Mouse (Mus musculus) ES-Bruce4 (cell line): ENCODE data around the gene Srsy. TPM values are rescaled to one million over a fixed set of nuclear protein-coding genes. Genes with fewer than 3 reads are reported as not detected.
"Not testable (repeated sequence)": the region's sequence is repeated elsewhere in the genome, so short reads cannot be mapped to it uniquely, and the experiment has no call there.

Source experiments
- H3K27ac ChIP-seq: 2 replicates; pipeline ENCODE4 v1.5.1; 2012; ENCODE audit warnings: low read length, inconsistent platforms; ENCODE audit not compliant: insufficient read depth
- H3K27me3 ChIP-seq: 2 replicates; pipeline ENCODE4 v1.6.1; 2012; ENCODE audit warnings: mild to moderate bottlenecking, low read length, inconsistent platforms; ENCODE audit not compliant: control insufficient read depth, poor library complexity, insufficient read depth, severe bottlenecking
- H3K36me3 ChIP-seq: 2 replicates; pipeline ENCODE4 v1.6.1; 2012; ENCODE audit warnings: inconsistent platforms, mild to moderate bottlenecking, low read length, moderate library complexity; ENCODE audit not compliant: control insufficient read depth, poor library complexity, insufficient read depth, severe bottlenecking
- H3K4me1 ChIP-seq: one replicate; pipeline ENCODE4 v1.8.1; 2011; ENCODE audit warnings: low read length; ENCODE audit not compliant: control insufficient read depth, insufficient read depth
- H3K4me3 ChIP-seq: 2 replicates; pipeline ENCODE4 v1.5.1; 2011; ENCODE audit warnings: low read depth, mild to moderate bottlenecking, low read length
- H3K9ac ChIP-seq: 2 replicates; pipeline ENCODE4 v1.6.1; 2012; ENCODE audit warnings: low read depth, mild to moderate bottlenecking, inconsistent platforms; ENCODE audit not compliant: poor library complexity, severe bottlenecking
- H3K9me3 ChIP-seq: replicated peaks from 2 replicates; pipeline ENCODE4 v1.6.1; 2012; ENCODE audit warnings: mild to moderate bottlenecking, low read length, inconsistent platforms; ENCODE audit not compliant: control insufficient read depth, poor library complexity, insufficient read depth, severe bottlenecking
- polyA plus RNA-seq: library from polyadenylated mRNA; stranded (reverse); fragments of >200 nt; gene quantifications from 2 replicates; pipeline ENCODE4 v1.2.4, GENCODE M21; 2011; ENCODE audit warnings: low read depth; ENCODE audit not compliant: missing spikeins, insufficient read depth, insufficient read length

Srsy gene
- polyA plus RNA-seq, result not detected in 2 replicates

GRCm38 (mm10) chrY:17937230-17937629 lies at the start of gene Srsy:
Gene Srsy (minus strand): TSS chrY:17937330.
- H3K9ac ChIP-seq, H3K27me3 ChIP-seq, H3K9me3 ChIP-seq, H3K36me3 ChIP-seq, H3K27ac ChIP-seq, H3K4me3 ChIP-seq, H3K4me1 ChIP-seq: not testable (repeated sequence)

Other genes with a start within 250 kb of the Srsy start
- not detected in 2 replicates for gene Gm21904, start 91.1 kb downstream of the Srsy start, polyA plus RNA-seq
- gene Gm20772, start 62.6 kb downstream of the Srsy start, polyA plus RNA-seq, result not detected in 2 replicates
- not detected in 2 replicates for gene Gm20831, start 62.6 kb downstream of the Srsy start, polyA plus RNA-seq
- gene Gm21764, start 124.5 kb upstream of the Srsy start, polyA plus RNA-seq, result not detected in 2 replicates
- gene Ssty1, start 151.8 kb upstream of the Srsy start, polyA plus RNA-seq, result not detected in 2 replicates